Mouse (Mus musculus) kidney, postnatal 0 days (tissue): ENCODE results near the gene Frmd8. TPM values are rescaled to one million over a fixed set of nuclear protein-coding genes. Genes with fewer than 3 reads are reported as not detected.
A peak's percentile ranks its signal among the peaks of the same experiment; 100 is the strongest.

Experiments
- ATAC-seq: fragments of 200-750 bp; cut with Nextera tagmentation; replicated peaks from 2 replicates; pipeline ENCODE4 v1.8.0; 2017; ENCODE audit warnings: low read depth, moderate number of reproducible peaks, moderate TSS enrichment, moderate library complexity; ENCODE audit not compliant: low FRiP score
- DNase-seq: peaks from one replicate; pipeline ENCODE4 v3.0.0-alpha.2; 2016; ENCODE audit warnings: low spot score
- H3K27ac ChIP-seq: fragments of 300-500 bp; sonication (generic); 2 replicates; pipeline ENCODE4 v1.5.1; 2014; ENCODE audit warnings: mild to moderate bottlenecking
- H3K27me3 ChIP-seq: fragments of 300-500 bp; sonication (generic); 2 replicates; pipeline ENCODE4 v1.6.1; 2014; ENCODE audit warnings: low read length, mixed read lengths; ENCODE audit not compliant: insufficient read depth
- H3K36me3 ChIP-seq: fragments of 300-500 bp; sonication (generic); 2 replicates; pipeline ENCODE4 v1.6.1; 2014; ENCODE audit warnings: low read length, mixed read lengths; ENCODE audit not compliant: insufficient read depth
- H3K4me1 ChIP-seq: fragments of 300-500 bp; sonication (generic); replicated peaks from 2 replicates; pipeline ENCODE4 v1.6.1; 2014; ENCODE audit warnings: antibody characterized with exemption, low read length, mixed read lengths; ENCODE audit not compliant: insufficient read depth
- H3K4me2 ChIP-seq: fragments of 300-500 bp; sonication (generic); 2 replicates; pipeline ENCODE4 v1.6.1; 2014; ENCODE audit warnings: mild to moderate bottlenecking, low read length, moderate library complexity, mixed read lengths
- H3K4me3 ChIP-seq: fragments of 300-500 bp; sonication (generic); replicated peaks from 2 replicates; pipeline ENCODE4 v1.5.1; 2014; ENCODE audit warnings: low read depth, low read length
- H3K9ac ChIP-seq: fragments of 300-500 bp; sonication (generic); 2 replicates; pipeline ENCODE4 v1.6.1; 2014; ENCODE audit warnings: low read depth, low read length
- H3K9me3 ChIP-seq: fragments of 300-500 bp; sonication (generic); replicated peaks from 2 replicates; pipeline ENCODE4 v1.6.1; 2016; ENCODE audit warnings: low read length, inconsistent platforms, mixed read lengths
- CTCF ChIP-seq: IDR thresholded peaks from 2 replicates; pipeline ENCODE4 v1.5.1; 2016; ENCODE audit warnings: antibody characterized with exemption, low read depth, mild to moderate bottlenecking, moderate library complexity
- WGBS: fragments of 180-500 bp; shearing (Covaris S2); extraction: QIAGEN DNeasy Blood & Tissue Kit; methylation state at CpG from one replicate; pipeline ENCODE4 v1.1.7; 2014; 5-methylcytosine and 5-hydroxymethylcytosine counted together
- polyA plus RNA-seq: library from polyadenylated mRNA; unstranded; fragments of >200 nt; fragmentation: Nextera tagmentation; extraction: Ambion mirVana; gene quantifications from 2 replicates; pipeline ENCODE4 v1.2.1, GENCODE M21; 2015

The Frmd8 gene
- polyA plus RNA-seq, 1 experiment from 2014 or later = 31.6 TPM

DNA sequence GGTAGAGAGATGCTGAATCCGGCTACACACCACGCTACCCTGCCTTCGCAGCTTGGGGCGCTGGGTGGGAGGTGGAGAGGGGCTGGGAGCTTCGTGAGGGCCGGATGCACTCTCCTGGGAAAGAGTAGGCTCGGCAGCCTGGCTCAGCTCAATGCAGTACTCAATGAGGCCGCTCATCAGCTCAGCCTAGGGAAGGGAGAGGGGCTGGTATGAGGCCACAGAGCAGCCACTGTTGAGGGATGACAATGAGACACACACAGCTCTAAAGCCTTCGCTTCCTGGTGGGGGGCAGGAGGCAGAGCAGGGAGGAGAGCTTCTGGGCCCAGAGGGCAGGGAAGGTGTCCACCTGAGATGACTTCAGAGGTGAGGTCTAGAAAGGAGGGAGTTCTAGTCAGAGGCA is 18.5 kb downstream of the Frmd8 start:
- no peak overlapping the region for H3K9ac ChIP-seq
- H3K27me3 ChIP-seq = no peaks in the 10 kb centered on the region
- TF ChIP-seq CTCF = no peak
- H3K27ac ChIP-seq = no peak overlapping the region
- WGBS = 90% methylated on average over 9 of the region's 9 CpGs
- H3K4me2 ChIP-seq = no peak overlapping the region
- no peak overlapping the region for H3K4me3 ChIP-seq
- DNase-seq = no peak
- ATAC-seq = no peak
- peaks cover 60% of the 10 kb centered on the region for H3K36me3 ChIP-seq
- H3K4me1 ChIP-seq = no peaks in the 10 kb centered on the region
- no peaks in the 10 kb centered on the region for H3K9me3 ChIP-seq

DNA sequence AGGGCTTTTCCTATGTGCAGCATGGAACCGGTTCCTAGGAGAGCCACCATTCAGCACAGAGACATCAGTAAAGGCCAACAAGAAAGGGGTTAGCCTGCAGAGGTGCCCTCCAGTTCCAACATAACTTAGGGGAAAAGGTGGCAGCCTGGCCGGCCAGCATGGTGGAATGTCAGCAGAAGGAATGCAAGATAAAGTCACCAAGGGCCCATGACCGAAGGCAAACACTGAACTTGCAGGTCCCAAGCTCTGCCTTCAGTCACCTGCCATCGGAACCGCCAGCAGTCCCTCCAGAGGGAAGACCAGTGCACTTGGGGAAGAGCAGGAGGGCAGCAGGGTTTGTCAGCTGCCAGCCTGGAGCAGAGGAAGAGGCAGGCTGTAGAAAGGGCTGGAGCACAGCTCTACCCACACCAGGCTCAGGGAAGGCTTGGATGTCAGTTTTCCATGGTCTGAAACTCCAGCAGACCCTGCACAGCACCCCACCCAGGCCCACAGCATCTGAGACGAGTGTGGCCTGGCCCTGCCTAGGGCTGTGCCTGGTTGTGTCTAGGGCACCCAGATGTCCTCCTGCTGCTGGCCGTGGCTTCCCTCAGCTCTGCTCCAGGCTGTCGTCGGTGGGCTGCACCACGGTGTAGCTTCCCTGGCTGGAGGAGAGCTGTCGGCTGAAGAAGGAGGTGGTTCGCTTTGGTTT is 22.9 kb downstream of the Frmd8 start:
- 89% methylated on average over 12 of the region's 12 CpGs for WGBS

DNA sequence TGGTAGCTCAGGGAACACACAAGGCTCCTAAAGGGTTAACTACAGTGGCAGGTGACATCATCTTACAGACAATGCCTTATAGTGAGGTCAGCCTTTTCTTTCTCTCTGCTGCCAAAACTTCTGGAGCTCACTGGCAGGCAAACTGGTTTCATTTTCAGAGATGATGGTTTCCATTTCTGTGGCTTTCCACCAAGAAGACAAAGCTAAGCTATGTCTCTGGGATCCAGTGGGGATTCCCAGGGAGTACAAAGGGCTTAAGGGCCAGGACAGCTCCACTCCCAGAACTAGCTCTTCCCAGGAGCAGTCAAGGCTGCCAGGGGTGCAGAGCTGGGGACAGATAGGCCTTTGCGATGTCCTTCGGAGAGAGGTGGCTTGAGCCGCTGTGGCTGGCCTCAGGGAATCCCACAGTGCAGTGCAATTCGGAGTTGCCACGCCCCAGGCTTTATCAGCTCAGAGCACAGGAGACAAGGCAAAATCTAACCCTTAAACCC is 23.5 kb downstream of the Frmd8 start:
- H3K27me3 ChIP-seq = no peaks in the 10 kb centered on the region
- TF ChIP-seq CTCF = no peak
- H3K9ac ChIP-seq = no peak overlapping the region
- H3K27ac ChIP-seq = 0 out of 2 replicates have a peak overlapping the region, but pooled peaks have one; percentile 44
- ATAC-seq (no peak), DNase-seq (no peak)
- H3K36me3 ChIP-seq = peaks cover 28% of the 10 kb centered on the region
- WGBS = 75% methylated on average over 5 of the region's 5 CpGs
- H3K4me2 ChIP-seq = no peak overlapping the region
- H3K9me3 ChIP-seq = no peaks in the 10 kb centered on the region
- peaks cover 28% of the 10 kb centered on the region for H3K4me1 ChIP-seq
- H3K4me3 ChIP-seq = no peak overlapping the region

More for the DNA sequence above, 22.9 kb downstream of the Frmd8 start:
- DNase-seq = no peak
- H3K27me3 ChIP-seq = no peaks in the 10 kb centered on the region
- no peak overlapping the region for H3K4me3 ChIP-seq
- H3K4me2 ChIP-seq = no peak overlapping the region
- peaks cover 28% of the 10 kb centered on the region for H3K4me1 ChIP-seq
- H3K36me3 ChIP-seq = peaks cover 30% of the 10 kb centered on the region
- no peak overlapping the region for H3K9ac ChIP-seq
- H3K9me3 ChIP-seq = no peaks in the 10 kb centered on the region
- no peak for TF ChIP-seq CTCF
- ATAC-seq = no peak
- H3K27ac ChIP-seq = 0 out of 2 replicates have a peak overlapping the region, but pooled peaks have one; percentile 44

DNA sequence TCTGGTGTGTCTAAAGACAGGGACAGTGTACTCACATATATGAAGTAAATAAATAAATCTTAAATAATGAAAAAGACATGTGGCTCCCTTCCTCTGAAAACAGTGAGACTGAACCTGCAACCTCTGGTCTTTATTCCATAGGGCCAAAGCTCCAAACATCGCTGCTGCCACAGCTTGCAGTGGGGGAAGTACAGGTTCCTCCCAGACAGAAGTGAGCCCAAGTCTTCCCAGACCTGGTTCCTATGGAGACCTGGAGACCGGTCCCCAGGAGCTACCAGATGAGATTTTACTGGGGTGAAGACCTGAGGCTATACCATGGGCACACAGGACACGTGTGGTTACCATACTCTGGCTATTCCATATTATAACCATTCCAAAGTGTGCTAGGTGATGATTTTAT is 24.2 kb downstream of the Frmd8 start:
- DNase-seq (no peak), ATAC-seq (no peak)
- TF ChIP-seq CTCF = no peak
- WGBS = 86% methylated on average over 3 of the region's 3 CpGs
- Histone ChIP-seq H3K4me2 (no peak overlapping the region), H3K4me1 (peaks cover 28% of the 10 kb centered on the region), H3K9me3 (no peaks in the 10 kb centered on the region), H3K4me3 (no peak overlapping the region), H3K9ac (no peak overlapping the region), H3K27me3 (no peaks in the 10 kb centered on the region), H3K36me3 (peaks cover 21% of the 10 kb centered on the region), H3K27ac (0 out of 2 replicates have a peak overlapping the region, but pooled peaks have one; percentile 98)

DNA sequence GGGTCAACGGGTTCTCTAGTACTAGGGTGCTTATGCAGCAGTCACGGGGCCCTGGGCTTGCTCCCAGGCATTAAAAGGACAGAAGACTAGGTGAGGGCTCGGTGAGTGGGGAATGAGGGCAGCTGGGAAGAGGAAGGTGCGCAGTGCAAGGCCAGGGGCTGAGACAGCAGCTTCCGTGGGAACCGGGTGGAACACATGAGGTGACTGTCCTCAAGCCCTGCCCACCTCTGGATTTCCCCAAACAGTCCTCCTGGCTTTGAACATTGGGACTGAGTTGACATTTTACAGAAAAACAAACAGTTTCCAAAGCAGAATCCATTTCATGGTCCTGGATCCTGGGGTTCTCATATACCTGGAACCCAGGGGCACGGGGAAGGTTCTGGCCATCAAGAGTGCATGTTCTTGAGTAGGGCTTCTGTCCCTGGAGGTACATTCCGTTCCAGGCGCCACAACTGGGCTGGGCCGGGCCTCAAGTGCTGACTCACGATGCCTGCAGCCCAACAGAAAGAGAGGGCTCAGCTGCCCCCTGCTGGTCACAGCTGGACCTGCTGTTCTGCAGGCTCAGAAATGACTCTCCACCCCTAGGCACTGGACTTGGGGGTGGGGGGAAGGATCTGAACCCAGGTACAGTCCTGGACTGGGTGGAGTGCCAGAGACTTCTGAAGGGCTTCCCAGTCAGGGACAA is 25.1 kb downstream of the Frmd8 start:
- peak; percentile 98 for TF ChIP-seq CTCF
- Histone ChIP-seq H3K27me3 (no peaks in the 10 kb centered on the region), H3K36me3 (peaks cover 15% of the 10 kb centered on the region; the same call in 1 of the 2 replicates), H3K27ac (peak overlapping the region; percentile 98), H3K4me3 (no peak overlapping the region), H3K9ac (no peak overlapping the region), H3K9me3 (no peaks in the 10 kb centered on the region), H3K4me2 (peak overlapping the region; percentile 66), H3K4me1 (peaks cover 30% of the 10 kb centered on the region)
- 18% methylated on average over 11 of the region's 11 CpGs for WGBS
- ATAC-seq (0 out of 2 replicates have a peak, but pooled peaks have one; percentile 4), DNase-seq (peak; percentile 95)

DNA sequence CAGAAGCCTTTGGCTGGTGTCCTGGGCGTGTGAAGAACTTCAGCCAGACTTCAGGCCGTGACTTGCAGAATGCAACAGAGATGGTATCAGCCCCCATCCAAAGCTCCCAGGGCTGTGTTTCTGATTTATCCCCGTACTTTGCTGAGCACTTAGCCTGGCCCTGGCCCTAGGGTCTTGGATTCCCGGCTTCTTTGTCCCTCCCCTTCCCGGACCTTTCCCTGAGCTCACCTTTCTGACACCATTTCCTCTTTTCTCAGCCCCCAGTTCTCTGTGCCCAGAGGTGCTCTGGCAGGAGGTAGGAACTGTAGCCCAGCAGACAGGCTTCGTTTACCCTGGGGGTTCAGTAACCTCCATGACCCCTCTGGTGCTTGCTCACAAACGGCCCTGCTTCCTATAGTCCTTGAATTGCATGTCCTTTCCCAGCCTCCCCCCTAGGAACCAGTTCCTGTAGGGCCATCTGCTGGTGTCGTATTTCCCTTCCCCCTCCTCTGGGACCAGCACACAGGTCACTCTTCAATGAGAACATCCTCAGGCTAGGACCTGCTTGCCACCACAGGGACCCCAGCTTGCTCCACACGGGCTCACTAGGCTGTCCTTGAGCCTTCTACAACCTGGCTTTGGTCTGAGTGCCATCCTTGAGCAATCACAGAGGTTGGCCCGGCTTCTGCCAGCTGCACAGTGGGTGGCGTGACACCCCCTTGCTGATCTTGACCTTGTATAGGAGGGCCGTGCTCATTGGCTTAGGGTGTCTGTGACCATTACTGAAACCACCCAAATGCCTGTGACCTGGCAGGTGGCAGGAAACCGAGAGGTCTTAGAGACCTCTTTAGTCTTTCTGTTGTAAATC is 26.0 kb downstream of the Frmd8 start:
- H3K4me2 ChIP-seq = peak overlapping the region; percentile 66
- H3K4me3 ChIP-seq = 0 out of 2 replicates have a peak overlapping the region, but pooled peaks have one; percentile 9
- no peaks in the 10 kb centered on the region for H3K9me3 ChIP-seq
- peak overlapping the region; percentile 98 for H3K27ac ChIP-seq
- H3K36me3 ChIP-seq = peaks cover 11% of the 10 kb centered on the region; the same call in 1 of the 2 replicates
- H3K9ac ChIP-seq = peak overlapping the region; percentile 61
- no peak for ATAC-seq
- H3K4me1 ChIP-seq = peaks cover 35% of the 10 kb centered on the region
- H3K27me3 ChIP-seq = no peaks in the 10 kb centered on the region
- 0 out of 2 replicates have a peak, but pooled peaks have one; percentile 18 for TF ChIP-seq CTCF
- WGBS = 17% methylated on average over 13 of the region's 13 CpGs
- DNase-seq = peak; percentile 71
